Mouse (Mus musculus): Measurements from ENCODE around the gene Klhl18. TPM values are rescaled to one million over a fixed set of nuclear protein-coding genes. Genes with fewer than 3 reads are reported as not detected.

Klhl18 gene
- total RNA-seq, 2 experiments from 2014 or later, result 7.5 to 9.4 TPM

Other genes with a start within 250 kb of the Klhl18 start
- gene Cspg5, start 232.9 kb downstream of the Klhl18 start, total RNA-seq (2021), result under 1 TPM; 0.19 to 0.31 TPM
- 1 to 10 TPM; 2.4 to 2.6 TPM for gene Elp6, start 171.5 kb downstream of the Klhl18 start, total RNA-seq (2021)
- 10 to 100 TPM; 17.0 to 21.5 TPM for gene Scap, start 143.4 kb downstream of the Klhl18 start, total RNA-seq (2021)
- 1 to 10 TPM; 6.9 to 8.1 TPM for gene Ptpn23, start 68.5 kb downstream of the Klhl18 start, total RNA-seq (2021)
- not detected for gene Ngp, start 56.9 kb downstream of the Klhl18 start, total RNA-seq (2021)
- under 1 TPM in 1 of 2 experiments, not detected in 1; 0.26 TPM for gene Kif9, start 264 bp upstream of the Klhl18 start, total RNA-seq (2021)
- gene Setd2, start 55.9 kb upstream of the Klhl18 start, total RNA-seq (2021), result 10 to 100 TPM; 25.7 to 28.2 TPM
- under 1 TPM; 0.80 to 0.87 TPM for gene Nradd, start 147.8 kb upstream of the Klhl18 start, total RNA-seq (2021)
- 1 to 10 TPM; 2.9 to 3.2 TPM for gene Nbeal2, start 177.5 kb upstream of the Klhl18 start, total RNA-seq (2021)
- 10 to 100 TPM; 46.9 to 47.1 TPM for gene Ccdc12, start 179.8 kb upstream of the Klhl18 start, total RNA-seq (2021)